Mouse (Mus musculus) neutrophil, adult 5-6 weeks (primary cell): ENCODE data around the gene Dnajc2. TPM values are rescaled to one million over a fixed set of nuclear protein-coding genes. Genes with fewer than 3 reads are reported as not detected.
"Not testable (repeated sequence)": the region's sequence is repeated elsewhere in the genome, so short reads cannot be mapped to it uniquely, and the experiment has no call there.

Experiments
- ATAC-seq: fragments of 151-379, 151-347 bp; 2 replicates; pipeline ENCODE4 v1.8.0; 2017; ENCODE audit warnings: mild to moderate bottlenecking, moderate TSS enrichment; ENCODE audit not compliant: insufficient number of reproducible peaks, poor library complexity, low FRiP score, severe bottlenecking; ENCODE audit errors: extremely low read depth
- total RNA-seq: library from RNA; stranded (forward); fragments of 200-1000 nt; gene quantifications from 2 replicates; pipeline ENCODE4 v1.2.3, GENCODE M21; 2017

Gene Dnajc2
- total RNA-seq, 1 experiment from 2014 or later, result 80.3 TPM

DNA sequence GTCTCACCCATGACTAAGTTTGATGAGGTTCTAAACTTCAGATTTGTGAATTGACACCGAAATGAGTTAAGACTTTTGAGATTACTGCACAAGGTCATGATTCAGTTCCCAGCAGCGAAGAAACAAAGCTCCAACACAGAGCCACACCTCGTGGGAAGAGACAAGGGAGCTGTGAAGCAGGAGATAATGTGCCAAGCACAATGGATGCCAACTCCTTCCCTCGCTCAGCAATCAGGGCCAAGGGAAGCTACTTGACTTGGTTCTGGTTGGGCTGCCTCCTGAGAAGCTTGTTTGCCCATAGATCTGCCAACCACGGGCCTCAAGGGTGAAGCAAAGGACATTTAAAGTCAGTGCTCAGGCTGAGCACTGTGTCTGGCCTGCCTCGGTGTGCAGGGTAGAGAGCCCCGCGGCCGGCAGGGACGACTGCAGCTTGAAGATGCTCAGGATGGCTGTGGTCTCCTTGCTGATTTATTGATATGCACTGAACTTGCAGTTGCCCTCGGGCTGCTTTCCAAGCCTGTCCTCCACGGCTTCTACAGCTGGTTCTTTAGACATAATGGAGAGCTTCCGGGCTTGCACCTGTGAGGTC, 72.8 kb downstream of the Dnajc2 start:
- ATAC-seq, result no peak

GRCm38 (mm10) chr5:21708011-21708410, 77.0 kb downstream of the Dnajc2 start:
- ATAC-seq, result not testable (repeated sequence)

Other genes starting within 250 kb of the Dnajc2 start
- not detected in 2 replicates for gene Lrrc17, start 241.7 kb downstream of the Dnajc2 start, total RNA-seq
- not detected in 2 replicates for gene Fbxl13, start 139.6 kb downstream of the Dnajc2 start, total RNA-seq
- 39.9 and 42.7 TPM in 2 replicates for gene Armc10, start 139.4 kb downstream of the Dnajc2 start, total RNA-seq
- 1.7 and 2.0 TPM in 2 replicates for gene Napepld, start 83.9 kb downstream of the Dnajc2 start, total RNA-seq
- gene Pmpcb, start 48.1 kb downstream of the Dnajc2 start, total RNA-seq, result 84.1 and 89.7 TPM in 2 replicates
- 29.7 and 50.6 TPM in 2 replicates for gene Psmc2, start within 50 bp of the Dnajc2 start, total RNA-seq
- gene Slc26a5, start 80.4 kb upstream of the Dnajc2 start, total RNA-seq, result not detected in 2 replicates